Mouse (Mus musculus) adrenal gland (tissue): ENCODE measurements around the gene BC005624.
"Not testable (repeated sequence)": the region's sequence is repeated elsewhere in the genome, so short reads cannot be mapped to it uniquely, and the experiment has no call there.

Experiments
- intact Hi-C: fragments of 180-260 bp; cut with DNase I; formaldehyde crosslinking; loops from one replicate; pipeline ENCODE4 v1.15.1; 2025

Gene BC005624

DNA sequence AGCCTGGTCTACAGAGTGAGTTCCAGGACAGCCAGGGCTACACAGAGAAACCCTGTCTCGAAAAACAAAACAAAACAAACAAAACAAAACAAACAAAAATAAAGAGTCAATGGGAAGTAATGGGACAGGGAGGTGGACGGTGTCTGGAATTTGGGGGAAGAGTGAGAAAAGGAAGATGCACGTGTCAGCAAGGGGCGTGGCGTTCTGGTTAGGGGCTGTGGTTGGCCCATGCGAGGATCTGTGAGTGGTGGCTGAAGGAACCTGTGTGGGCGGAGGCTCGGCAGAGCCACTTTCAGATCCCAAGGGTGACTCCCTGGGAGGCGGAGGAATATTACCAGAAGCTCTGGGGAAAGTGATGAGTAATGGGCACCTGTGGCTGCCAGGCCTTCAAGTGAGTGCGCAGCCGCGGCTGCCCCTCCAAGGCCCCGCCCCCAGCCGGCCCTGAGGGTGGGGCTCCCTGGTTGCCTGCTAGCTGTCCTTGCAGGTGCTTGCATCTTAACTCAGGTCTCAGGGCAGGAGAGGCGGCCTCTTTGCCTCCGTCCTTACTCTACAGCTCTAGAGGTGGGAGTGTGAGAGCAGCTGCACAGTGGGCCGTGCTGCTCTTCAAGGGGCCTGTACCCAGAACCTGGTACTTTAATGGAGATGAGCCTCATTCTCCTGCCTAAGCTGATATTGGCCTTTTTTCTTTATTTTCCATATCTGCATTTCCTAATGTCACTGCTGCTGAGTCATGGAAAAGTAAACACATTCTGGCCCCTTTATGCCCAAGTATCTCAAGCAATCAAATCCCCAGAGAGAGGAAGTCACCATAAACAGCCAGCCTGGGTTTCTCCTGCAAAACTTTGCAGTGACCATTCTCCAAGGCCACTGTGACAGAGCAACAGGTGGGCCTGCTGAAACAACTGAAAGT, 3.4 kb upstream of the BC005624 start:
- intact Hi-C loops = no loop called here

DNA sequence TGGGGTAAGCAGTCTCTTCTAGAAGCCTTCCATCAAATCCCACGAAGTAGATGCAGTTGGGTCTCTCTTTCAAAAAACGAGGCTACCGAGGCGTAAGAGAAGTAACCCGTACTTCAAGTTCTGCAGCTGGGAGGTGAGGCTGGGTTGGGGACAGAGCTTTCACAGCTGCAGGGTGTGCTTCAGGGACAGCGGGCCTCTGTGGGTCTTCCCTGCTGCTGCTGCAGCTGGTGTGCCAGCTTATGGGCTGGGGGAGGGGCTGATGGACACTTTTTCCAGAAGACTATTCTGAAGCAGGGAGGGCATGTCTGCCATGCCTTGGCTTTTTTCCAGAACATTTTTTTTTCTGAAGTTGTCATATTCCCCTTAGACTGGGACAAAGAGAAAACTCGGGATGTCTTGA, 1.0 kb upstream of the BC005624 start:
- intact Hi-C loops = no loop called here

DNA sequence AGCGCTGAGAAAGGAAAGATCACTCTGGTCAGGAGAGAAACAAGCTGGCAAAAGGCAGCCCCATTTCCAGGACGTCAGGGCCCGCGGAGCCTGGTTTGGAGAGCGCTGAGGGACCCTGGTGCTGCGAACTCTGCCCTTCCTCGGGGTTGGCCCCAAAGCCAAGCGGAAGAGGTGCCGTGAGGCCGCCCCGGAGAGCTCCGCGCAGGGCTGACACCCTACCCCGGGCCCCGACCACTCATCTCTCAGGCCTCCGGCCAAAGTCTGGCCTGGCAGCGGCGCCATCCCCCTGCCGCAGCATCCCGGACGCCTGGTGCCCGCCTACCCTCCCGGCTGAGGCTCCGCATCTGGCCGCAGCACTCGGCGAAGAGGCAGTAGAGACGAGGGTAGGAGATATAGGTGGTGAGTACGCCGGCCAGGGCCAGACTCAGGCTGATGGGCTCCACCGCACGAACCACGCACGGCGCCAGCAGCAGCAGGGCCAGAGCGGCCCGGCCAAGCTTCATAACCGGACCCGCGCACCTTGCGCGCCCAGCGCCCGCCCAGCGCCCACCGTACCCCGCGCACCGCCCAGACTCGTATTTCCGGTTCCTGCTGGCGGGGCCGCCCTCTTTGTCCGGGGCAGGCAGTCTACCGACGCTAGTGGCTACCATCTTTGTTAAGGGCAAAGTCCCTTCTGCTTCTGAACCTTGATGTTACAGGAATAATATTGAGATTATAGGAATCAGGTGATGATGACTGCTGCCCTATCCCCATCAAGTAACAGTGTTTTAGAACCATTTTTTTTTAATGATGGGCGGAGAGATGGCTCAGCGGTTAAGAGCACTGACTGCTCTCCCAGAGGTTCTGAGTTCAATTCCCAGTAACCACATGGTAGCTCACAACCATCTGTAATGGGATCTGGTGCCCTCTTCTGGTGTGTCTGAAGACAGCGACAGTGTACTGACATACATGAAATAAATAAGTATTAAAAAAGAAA, 14.4 kb downstream of the BC005624 start, which contains the start of gene Tor1a:
Tor1a (minus strand) TSS at position 582 of the 976 bp plus-strand sequence.
- intact Hi-C loops = no loop called here

DNA sequence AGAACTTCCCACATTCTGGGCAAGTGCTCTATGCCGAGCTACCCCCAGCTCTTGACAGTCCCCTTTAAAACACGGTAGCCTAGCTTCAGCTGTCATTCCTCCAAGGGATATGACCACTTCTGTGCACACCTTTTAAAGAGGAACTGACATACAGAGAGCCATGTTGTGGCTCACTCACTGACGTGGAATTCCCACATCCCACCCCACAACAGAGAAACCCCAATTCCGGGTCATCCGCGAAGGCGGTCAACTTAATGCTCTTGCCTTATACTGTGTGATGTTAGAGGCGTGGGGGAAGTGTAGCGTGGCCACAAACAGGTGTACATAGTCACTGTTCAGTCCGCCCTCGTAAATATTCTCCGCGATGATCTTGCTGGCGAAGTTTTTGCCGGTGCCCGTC, 15.2 kb downstream of the BC005624 start:
- intact Hi-C loops = no loop called here

DNA sequence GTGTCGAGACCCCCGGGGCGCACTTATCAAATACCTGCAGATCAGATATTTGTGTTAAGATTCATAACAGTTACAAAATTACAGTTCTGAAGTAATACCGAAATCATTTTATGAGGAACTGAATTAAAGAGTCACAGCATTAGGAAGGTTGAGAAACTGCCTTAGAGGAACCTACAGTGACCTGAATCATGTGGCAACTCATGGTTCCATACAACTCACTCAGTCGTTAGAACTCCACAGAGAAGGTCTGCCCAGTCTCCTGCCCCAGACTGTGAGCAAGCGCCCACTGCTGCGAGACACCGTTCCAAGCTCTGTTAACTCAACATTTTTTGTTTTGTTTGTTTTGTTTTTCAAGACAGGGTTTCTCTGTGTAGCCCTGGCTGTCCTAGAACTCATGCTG, 16.4 kb downstream of the BC005624 start:
- intact Hi-C loops = no loop called here

DNA sequence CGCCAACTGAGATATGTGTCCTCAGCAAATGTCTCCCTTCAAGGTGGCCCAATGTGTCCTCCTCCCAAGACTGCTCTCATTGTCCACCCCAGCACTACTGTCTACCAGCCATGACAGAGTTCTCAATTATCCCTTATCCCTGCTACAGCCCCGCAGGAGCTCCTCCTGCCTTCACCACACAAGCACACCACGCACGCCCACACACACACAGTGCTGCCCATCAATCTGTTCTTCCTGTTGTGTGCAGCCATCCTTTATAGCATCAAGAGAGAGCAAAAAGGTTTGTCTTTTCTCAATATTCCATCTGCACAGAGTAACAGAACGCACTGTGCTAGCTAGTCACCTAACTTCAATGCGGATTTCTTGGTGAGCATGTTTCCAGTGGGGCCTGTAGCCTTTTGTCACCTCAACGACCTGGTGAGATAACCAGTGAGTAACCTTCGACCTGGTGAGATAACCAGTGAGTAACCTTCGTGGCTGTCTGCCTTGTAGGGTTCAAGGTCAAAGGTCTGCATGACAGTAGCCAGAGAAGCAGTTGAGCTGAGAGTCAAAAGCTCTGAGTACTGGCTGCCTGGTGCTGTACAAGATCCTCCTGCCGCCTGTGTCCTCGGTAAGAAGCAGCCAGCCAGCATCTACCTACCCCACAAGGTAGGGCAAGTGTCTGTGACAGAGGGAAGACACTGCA, 19.3 kb downstream of the BC005624 start:
- intact Hi-C loops = no loop called here

DNA sequence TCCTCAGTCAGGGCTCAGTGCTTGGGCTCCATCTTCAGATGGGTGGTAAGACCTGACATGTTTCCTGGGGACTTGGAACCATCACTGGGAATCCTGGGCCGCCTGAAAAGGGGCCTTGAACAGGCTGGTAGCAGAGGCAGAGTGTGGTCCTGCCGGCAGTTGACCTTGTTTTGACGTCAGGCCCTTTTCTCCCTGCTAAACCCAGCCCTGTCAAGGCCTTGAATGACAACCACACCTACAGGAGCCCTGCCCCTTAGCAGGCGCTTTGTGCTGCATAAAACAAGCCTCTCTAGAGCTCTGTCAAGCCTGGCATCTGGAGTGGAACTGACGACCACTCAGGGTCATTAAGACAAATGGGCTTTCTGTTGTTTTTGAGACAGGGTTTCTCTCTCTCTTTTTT, 22.1 kb downstream of the BC005624 start:
- intact Hi-C loops = no loop called here

DNA sequence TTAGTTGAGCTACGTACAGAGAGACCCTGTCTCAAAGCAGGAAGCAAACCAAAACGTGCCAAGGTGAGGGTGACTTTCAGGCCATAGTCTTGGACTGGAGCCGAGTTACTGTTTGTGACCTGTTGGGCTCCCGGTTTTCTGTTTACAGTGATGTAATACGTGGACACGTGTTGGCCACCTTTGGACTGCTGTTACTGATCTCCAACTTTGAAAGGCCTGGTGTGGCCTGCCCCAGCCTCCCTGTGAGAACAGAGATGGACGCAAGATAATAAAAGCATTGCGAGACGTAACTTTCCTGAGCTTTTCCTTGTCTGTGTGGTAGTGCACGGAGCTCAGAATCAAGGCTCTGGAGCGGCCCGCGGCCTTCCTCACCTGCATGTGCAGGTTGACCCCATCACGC, 23.3 kb downstream of the BC005624 start:
- intact Hi-C loops = no loop called here

DNA sequence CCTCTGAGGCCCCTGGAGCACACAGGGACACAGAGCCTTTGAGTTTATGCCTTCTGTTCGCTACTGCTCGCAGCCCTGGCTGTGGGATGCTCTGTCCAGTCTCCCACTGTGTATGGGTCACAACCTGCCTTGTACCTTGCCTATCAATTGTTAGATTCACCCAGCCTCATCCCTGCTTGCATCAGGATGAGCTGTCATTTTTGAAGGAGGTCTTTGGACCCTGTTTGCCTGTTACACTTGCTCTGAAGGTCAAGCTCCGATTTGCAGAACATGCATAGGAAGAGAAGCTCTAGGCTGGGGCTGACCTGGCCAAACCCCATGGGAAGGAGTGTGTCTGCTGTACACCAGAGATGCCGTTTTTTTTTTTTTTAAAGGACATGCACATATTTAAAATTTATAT, 24.5 kb downstream of the BC005624 start:
- intact Hi-C loops = no loop called here

DNA sequence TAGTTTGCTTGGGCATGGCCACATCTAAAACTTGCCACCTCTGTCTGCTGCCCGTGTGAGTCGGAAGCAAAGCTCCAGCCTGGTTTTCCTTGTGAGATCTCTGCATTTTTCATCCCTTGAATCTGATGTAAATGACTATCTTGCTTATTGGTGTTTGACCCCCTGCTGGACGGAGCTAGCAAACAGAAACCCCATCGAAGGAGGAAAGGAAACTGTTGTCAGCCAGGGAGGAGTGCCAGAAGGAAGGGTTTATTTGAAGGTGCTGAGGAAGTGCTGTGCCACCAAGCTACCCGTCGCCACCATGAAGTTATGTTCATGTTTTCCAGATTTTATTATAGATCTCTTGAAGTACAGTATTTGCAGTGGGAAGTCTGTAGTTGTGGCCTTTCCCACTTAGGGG, 27.2 kb downstream of the BC005624 start:
- intact Hi-C loops = no loop called here

DNA sequence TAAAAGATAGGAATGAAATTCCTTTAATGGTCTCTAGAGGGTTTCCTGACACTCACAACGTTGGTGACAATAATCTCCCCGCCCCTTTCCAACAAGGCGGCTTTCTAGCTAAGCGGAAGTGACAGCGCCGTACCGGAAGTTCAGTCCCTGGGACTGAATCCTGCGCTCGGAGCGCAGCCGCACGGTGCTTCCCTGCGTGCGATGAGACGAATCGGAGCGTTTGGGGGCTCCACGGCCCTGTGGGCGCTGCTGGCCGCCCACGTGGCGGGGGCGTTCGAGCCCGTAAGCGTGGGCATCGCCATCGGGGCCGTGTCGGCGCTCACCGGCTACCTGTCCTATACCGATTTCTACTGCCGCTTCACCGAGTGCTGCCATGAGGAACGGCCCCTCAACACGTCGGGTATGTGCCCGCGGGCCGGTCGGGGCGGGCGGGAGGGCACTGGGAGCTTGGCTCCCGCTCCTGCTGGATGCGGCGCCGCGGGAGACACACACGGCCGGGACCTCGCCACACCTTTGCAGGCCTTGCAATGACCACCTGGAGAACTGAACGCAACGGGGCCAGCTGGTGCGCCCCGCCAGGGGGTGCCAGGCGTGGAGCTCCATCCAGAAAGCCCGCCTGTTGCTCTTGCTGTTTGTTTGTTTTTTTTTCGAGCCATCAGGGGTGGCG, 29.0 kb downstream of the BC005624 start, which contains the start of gene Tor1b:
Tor1b (plus strand) TSS at position 136 of the 667 bp plus-strand sequence.
- intact Hi-C loops = no loop called here

DNA sequence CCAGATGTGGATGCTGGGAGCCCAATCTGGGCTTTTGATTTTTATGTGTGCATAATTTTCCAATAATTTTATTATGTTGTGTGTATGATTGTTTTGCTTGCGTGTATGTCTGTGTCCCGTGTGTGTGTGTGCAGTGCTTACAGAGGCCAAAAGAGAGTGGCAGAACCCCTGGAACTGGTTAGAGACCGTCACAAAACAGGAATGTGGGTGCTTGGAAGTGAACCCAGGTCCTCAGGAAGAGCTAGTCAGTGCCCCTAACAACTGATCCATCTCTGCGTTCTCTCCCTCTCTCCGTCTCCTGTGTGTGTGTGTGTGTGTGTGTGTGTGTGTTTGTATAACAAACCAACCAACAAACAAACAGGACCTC, 29.6 kb downstream of the BC005624 start:
- intact Hi-C loops = no loop called here

DNA sequence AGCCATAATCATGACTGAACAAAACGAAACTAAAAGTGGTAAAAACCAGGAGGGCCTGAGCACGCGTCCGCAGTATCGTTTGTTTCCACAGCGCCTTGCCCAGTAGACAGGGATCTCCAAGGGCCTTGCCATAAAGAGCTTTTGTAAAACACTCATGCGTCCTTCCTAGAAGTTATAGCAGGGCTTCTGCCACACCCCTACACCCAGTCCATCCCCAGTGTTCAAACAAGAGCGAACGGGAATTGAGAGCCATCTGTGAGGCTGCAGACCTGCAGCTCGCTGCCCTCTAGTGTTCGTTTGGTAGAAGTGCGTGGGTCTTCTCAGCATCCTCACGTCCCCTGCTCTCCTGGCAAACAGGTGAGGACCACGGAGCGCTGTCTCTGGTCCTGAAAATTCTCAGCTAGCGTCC, 39.4 kb downstream of the BC005624 start:
- intact Hi-C loops = no loop called here

DNA sequence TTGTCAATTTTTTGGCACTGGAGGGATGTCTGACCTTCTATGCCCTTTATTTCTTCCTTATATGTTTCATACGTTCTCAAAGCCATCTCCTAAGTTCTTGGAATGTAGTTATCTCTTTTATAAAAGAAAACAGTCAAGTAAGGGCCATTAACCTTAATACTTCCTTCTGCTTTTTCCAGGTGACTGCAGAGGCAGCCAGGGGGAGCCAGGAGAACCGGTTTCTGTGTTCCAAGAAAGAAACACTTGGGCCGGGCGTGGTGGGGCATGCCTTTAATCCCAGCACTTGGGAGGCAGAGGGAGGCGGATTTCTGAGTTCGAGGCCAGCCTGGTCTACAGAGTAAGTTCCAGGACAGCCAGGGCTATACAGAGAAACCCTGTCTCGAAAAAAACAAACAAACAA, 39.9 kb downstream of the BC005624 start:
- intact Hi-C loops = not testable (repeated sequence)

DNA sequence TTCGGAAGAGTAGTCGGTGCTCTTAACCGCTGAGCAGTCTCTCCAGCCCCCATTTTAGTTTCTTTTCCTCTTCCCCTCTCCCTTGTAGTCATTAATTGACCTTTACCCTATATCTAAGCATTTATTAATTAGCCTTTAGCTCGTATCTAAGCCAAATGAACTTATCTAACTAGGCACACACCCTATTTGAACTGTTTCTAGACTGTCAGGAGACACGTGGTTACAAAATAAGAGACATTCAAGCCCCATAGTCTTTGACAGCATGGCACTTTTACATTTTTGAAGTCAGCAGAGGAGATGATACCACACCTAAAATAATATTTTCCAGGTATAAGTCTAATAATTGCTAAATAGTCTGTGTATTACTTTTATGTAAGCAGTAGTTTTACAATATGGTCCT, 40.4 kb downstream of the BC005624 start:
- intact Hi-C loops = no loop called here

DNA sequence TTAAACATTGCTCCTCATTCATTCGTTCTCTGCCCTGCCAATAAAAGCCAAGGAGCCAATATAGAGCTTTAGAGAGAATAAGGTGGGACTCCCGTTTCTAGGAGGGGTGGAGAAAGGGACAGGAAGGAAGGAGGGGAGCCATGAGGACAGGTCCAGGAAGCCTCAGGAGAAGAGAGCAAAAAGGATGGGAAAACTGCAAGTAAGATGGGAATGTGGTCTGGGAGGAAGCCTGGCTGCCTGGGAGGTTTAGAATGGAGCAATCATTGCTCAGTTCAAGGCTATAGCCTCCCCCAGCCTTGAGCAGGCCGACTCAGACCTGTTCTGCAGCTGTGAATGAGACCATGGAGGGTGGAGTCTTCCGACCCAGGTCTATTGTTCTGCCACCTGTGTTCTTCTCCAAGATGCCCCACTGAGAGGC, 43.4 kb downstream of the BC005624 start:
- intact Hi-C loops = no loop called here

DNA sequence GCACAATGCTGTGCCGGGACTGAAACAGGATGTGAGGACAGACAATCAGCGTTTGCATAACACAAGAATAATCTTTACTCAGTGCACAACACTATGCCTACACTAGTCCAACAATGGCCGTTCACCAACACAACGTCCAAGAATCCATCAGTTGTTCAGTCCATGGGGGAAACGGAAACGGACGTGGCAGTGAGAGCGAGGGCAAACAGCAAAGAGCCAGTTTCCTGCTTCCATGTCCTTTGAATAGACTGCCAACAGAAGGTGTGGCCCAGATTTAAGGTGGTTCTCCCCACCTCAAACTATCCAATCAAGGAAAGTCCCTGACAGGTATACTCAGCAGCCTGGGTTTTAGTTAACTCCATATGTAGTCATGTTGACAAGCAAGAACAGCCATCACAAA, 44.3 kb downstream of the BC005624 start:
- intact Hi-C loops = no loop called here

DNA sequence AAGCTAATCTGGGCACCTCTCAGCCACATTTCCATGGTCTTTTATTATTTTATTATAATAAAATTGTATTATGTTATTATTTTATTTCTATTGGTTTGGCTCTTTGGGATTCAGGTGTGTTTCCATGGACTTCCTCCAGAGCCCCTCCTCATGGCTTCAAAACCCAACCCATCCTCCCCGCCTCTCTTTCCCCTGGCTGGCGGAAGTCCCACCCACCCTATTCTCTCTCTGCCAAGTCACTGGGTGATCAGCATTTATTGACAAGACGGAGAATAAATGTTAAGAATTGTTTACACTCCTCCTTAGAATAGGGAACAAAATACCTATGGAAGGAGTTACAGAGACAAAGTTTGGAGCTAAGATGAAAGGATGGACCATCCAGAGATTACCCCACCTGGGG, 45.2 kb downstream of the BC005624 start:
- intact Hi-C loops = no loop called here

DNA sequence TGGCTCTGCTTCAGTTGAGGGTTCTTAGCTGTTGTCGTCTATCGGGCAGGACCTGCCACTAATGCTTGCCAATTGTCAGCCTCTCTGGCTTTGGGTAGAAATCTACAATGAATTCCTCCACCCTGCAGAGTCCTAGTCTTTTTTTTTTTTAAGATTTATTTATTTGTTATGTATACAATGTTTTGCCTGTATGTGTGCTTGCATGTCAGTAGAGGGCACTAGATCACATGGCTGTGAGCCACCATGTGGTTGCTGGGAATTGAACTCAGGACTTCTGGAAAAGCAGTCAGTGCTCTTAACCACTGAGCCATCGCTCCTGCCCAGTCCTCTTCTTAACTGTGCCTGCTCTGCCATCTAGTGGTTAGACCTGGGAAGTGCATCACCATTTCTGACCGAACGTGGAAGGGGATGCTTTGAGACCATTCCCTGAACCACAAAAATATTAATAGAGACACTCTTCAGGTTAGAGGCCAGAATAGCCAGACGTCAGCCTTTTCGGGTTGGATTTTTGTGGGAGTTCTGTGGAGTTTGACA, 48.0 kb downstream of the BC005624 start:
- intact Hi-C loops = loop anchor here (2.0 to 5.0 kb wide), 4 partner anchors 43 to 497 kb away; partner anchors contain the start of gene 1700001O22Rik

DNA sequence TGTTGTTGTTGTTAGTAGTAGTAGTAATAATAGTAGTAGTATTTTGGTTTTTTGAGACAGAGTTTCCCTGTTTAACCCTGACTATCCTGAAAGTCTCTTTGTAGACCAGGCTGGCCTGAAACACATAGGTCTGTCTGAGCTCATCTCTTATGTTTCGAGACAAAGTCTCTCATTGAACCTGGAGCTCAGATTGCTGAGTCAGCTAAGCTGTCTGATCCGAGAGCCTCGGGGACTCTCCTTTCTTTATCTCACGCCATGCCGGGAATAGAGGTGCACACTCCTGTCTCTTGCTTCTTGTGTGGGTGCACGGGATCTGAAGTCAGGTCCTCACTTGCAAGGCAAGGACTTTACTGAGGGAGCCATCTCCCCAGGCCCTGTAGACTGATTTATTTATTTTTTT, 49.0 kb downstream of the BC005624 start:
- intact Hi-C loops = loop anchor here (5.0 kb wide), 3 partner anchors 106 to 496 kb away; partner anchors contain the start of gene 1700001O22Rik
